Mouse (Mus musculus) cerebellum, adult 9-11 months (tissue): ENCODE data around the gene Axl.
"Not testable (repeated sequence)": the region's sequence is repeated elsewhere in the genome, so short reads cannot be mapped to it uniquely, and the experiment has no call there.

Experiments
- DNase-seq: peaks from one replicate; pipeline ENCODE4 v3.0.0; 2022

Axl gene

DNA sequence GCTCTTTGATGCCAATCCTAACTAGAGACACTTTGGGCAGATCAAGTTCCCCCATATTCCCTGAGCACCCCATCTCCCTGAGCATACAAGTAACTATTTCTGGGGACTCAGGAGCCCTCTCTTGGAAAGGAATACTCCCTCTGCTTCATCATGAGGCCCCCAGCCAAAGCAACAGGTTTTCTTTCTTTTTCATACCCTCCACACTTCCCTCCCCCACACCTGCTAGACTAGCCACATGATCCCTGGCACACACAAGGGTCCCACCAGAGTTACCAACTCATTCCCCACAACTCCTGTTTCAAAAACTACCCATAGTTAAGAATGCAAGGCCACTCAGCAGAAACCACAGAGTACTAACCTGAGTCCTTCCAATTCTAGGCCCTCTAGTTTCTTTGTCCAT is 35.4 kb downstream of the Axl start:
- peak; percentile 51 for DNase-seq

DNA sequence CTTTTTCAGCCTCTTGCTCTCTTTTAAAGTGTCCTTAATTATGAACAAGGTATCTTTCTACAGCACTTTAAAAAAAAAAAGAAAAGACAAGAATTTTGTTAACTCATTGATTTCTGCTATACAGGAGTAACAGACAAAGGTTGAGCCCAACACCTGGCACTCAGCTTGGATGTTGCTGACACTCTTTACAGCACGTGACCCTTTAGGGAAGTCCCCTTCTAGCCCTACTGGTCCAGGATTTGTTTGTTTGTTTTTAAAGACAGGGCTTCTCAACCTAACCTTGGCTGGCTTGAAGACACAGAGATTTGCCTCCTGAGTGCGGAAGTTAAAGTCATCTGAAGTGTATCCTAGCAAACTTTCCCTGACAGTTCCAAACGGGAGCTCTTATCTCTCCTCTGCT is 41.7 kb downstream of the Axl start:
- DNase-seq: no peak

DNA sequence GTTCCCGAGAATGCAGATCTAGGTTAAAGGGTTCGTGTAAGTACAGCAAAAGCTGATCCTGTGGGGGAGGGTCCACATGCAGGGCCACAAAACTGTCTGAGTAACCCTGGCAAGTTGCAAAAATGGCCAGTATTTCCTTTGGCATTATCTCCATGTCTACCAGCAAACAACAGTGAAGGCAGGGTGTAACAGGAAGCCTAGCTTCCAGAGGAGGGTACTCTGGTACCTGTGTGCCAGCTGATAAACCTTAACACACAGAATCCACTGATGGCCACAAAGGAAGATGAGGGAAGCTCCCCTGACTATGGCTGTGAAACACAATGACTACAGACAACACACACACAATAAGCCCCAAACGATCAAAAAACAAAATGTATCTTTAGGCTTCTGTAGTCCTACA is 50.2 kb downstream of the Axl start:
- DNase-seq: no peak

DNA sequence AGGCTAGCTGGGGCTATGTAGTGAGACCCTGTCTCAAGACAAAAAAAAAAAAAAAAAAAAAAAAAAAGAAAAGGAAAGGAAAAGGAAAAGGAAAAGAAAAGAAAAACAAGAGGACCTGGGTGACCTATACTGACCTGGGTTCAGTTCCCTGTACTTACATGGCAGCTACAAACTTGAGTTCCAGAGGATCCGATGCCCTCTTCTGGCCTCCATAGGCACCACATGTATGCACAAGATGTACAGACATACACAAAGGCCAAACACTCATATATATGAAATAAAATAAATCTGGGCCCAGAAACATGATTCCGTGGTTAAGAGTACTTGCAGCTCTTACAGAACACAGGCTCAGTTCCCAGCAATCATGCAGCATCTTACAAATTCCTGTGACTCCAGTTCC is 51.6 kb downstream of the Axl start:
- no peak for DNase-seq

DNA sequence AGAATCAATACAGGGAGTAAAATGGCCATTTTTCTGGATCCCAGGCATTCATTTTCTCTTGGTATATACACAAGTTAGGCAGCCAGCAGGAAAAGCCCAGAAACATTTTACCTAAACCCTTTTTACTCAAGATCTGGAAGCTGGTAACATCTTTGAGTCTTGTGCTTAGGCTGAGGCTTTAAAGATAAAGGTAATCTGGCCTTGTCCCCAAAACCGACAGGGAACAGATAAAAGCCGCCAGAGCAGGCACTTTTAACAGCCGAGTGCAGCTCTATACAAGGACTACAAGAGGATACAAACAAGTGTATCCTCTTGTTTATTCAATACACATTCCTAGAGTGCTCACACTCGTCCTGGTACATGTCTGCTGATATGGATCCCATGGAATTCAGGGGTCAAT is 53.5 kb downstream of the Axl start:
- no peak for DNase-seq

DNA sequence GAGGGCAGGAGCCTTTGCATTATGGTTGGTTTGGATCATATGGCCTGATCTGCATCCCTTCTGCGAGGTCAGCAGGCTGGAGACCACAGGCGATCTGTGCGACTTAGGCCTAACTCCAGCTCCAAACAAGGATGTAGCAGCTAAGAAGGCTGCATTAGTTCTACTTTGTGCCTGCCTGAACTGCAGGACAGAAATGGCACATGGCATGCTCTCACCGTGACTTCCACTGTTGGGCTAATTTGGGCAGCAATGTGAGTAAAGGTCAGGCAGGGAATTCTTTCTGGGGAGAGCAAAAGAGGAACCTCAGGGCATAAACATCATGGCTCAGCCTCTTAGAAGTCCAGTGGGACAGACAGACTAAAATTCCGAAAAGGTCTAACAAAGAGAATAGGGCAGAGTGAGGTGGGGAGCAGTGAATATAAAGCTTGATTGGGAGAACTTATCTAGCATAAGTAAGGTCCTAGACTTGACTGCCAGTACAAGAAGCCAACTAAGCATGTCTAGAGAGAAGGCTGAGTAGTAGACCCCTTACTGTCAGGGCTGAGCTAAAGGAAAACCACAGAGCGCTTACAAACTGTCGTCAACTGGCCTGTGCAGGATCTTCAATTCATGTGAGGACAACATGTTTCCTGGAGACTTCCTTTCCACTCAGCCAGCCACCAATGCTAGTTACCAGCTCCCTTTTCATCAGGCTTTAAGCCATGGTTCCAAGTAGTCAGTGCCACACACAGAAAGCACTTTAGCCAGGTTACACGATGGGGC is 57.0 kb downstream of the Axl start:
- DNase-seq: no peak

DNA sequence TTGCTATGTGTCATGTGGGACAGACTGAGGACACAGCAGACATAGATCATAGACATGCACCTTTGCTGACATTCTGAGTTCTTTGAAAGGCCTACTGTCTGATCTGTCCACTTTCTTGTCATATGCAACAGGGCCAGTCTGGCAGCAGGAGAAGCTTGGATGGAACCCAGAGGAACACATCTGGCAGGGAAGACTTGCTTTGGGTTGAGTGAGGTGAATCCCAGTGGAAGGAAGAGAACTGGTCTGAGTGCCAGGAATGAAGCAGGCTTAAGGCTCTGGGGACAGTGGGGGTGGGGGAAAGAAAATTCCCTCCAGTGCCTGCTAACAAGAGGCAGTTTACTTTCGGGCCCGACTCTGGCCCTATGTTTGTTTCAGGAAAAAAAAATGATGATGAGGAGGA is 58.6 kb downstream of the Axl start:
- DNase-seq: no peak

DNA sequence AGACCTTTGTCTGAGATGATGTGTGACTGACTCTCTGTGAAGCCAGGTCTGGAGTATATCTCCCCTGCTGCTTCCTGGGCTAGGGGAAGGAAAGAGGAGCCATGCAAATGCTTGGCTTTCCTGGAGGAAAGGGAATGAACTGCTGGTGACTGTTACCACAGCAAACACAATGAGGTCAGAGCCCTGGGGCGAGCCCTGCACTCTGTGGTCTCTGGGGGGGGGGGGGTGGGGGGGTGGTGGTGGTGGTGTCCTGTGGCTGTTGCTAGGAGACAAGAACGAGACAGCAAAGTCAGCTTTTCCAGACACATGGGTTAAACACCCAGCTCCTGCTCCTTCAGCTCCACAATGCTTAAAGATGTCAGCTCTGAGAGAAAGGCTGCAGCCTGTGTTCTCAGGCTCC is 59.1 kb downstream of the Axl start:
- DNase-seq: no peak

DNA sequence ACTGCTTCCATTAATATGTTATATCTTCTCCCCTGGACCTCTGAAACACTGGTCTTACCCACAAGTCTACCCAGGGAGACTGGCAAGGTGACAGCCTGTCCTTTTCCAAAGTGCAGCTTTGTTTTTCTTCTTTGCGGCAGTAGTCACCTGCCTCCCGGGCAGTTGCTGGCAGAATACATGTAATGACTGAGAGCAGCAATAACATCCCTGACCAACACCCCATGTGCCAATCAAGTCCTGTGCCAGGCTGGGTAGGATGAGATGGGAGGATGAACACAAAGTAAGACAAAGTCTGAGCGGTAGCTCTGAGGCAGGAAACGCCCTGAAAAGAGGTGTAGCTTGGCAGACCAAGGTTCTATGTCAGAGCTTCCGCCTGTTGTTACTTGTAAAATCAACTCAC is 60.7 kb downstream of the Axl start:
- no peak for DNase-seq

DNA sequence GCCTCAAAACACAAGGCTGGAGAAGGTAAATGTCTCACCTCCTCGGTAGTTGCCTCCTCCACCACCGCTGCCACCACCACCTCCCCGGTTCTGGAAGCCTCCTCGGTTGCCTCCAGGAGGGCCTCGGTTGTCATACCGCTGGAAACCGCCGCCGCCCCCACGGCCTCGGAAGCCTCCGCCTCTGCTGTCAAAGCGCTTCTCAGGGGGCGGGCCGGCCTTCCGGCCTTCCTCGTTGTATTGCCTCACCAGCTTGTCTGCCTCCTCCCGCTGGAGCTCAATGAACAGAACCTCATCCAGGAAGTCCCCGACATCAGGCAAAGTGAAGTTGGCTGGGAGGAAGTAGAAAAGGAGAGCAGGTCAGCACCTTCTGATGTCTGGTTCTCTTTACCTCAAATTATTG is 62.6 kb downstream of the Axl start:
- no peak for DNase-seq

DNA sequence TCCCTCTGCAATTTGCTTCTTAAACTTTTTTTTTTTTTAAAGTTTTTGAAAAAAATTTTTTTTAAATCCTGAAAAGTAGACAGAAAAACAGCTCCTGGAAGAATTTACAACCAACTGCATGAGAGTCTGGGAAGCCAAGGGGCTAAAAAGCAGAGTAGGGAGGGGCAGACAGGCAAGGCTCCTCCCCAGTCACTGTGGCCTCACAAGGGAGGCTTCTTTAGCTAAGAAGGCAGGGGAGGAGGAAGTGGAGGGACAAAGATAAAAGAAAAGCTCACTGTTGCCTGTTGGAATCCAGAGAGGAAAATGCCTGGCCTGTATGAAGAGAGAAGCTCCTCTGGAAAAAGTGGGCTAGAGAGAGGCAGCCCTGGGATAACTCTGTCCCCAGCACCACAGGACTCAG is 66.7 kb downstream of the Axl start:
- not testable (repeated sequence) for DNase-seq

DNA sequence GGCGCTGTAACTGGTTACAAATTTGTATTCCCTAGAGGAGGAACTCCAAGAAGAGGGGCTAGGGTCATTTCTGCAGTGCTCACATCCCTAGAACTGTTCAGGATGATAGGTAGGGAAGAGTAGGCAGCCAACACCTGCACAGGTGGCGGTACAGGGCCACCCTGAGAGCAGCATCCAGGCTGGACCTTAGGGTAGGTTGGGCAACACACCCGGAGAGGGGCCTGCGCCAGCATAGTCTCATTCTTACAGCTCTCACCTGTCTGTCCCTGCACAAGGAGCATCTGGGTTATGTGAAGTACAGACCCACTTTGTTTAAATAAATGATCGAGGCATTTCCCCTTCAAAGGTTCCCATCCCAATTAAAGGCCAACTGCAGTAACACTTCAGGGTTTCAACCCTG is 67.7 kb downstream of the Axl start:
- DNase-seq: no peak

DNA sequence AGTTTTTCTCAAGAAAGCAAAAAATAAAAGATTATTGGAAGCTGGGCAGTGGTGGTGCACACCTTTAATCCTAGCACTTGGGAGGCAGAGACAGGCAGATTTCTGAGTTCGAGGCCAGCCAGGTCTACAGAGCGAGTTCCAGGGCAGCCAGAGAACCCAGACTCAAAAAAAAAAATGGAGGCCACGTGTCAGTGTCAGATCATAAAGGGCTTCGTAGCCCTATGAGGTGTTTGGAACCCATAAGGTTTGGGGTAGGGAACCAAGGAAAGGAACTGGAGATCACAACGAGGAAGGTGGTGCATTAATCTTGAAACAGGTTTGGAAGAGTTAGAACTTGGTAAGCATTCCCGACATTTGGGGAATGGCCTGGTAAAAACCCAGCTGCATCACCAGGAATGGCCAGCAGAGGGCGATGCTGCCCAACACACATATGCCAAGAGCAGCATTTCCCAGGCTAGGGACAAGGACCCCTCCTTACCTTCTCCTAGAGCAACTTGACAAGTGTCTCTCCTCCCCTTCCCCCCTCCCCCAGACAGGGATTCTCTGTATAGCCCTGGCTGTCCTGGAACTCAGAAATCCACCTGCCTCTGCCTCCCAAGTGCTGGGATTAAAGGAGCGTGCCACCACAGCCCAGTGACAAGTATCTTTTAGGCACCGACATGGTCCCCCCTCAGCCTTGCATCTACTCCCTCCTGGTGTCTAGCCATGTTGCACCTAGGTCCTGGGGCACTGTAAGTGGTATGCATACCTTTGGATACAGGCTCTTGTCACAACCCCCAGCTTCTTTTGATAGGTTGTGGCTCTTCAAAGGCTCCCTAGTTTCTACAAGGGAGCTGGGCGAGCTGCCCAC is 68.5 kb downstream of the Axl start:
- DNase-seq: peak; percentile 74

DNA sequence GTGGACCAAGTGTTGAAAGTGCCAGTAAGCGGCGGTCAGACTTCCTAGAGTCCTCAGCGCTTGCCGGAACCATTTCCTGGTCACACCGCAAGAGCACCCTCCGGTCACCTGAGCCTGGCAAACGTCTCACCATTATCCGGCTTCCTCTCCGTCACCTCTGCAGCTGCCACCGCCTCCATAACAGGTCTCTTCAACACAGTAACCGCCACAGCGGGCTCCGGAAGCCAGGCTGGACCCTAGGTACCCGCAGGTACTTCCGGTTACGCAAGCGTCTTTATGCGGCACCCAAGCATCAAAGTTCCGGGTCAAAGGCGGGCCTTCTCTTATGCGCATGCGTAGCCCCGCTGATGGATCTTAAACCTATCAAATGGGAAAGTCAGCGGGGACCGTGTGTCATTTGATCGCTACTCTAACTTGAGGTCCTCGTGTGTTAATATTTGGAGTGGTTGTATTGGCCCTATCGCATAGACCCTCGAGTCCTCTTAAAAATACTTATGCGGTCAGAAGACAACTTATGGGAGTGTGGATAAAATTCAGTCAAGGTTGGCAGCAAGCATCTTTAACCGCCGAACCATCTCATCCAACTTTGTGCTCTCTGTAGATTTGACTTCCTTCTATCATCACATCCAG is 69.6 kb downstream of the Axl start, which contains the start of gene Ccdc97:
Ccdc97 (minus strand) TSS at position 301 of the 630 bp plus-strand sequence.
- peak; percentile 95 for DNase-seq

DNA sequence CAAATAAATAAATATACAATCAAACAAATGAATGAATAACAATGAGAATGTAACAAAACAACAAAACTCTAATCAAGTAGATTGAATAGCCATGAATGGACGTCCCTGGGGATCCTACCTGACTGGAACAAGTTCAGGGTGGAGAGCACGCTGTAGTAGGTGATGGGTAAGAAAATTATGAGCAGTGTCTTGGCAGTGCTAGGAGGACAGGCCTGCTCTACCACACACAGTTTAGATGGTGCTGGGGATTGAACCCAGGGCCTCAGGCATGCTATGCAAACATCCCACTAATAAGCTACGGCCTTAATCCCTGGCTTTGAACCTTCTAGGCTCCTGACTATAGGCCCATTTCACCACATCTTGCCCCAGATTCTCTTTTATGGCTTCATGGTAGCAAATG is 71.0 kb downstream of the Axl start:
- peak; percentile 26 for DNase-seq

DNA sequence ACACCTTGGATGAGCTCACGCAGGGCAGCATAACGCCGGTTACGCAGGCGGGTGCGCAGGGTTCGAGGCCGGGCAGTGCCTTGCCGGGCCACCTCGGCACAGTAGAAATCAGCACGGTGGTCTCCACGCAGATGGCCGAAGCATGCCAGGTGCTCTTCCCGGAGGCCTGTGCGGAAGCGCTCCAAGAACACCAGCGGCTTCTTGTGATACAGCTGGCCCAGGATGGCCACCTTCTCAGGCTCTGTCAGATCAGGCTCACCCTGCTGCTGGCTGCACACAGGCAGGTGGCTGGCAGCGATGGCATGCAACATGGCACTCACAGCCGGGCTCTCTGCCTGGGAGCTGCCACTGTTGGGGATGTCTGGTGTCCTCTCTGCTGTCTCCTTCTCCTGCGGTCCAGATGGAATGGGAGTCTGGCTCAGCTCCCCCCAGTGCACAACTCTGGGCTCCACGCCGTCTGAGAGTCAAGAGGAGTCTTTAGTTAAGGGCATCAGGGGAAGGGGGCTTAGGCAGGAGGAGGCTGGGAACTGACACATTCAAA is 72.7 kb downstream of the Axl start:
- no peak for DNase-seq

DNA sequence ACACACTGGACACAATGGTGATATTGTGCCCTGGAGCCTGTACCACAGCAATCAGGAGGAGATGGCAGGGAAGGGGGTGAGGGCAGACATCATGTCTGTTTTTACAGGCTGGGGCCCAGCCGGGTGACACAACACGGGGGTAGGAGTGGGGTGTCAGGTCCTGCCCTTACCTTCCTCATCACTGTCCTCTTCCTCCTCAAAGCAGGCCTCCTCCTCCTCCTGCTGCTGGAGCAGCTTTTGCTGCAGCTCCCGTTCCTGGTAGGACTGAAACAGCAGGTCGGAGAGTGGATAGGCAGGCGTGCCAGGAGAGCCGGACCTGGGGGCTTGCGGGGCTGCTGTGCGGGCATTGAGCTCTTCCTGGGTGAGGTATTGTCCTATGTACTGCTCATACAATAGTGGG is 73.9 kb downstream of the Axl start:
- no peak for DNase-seq

DNA sequence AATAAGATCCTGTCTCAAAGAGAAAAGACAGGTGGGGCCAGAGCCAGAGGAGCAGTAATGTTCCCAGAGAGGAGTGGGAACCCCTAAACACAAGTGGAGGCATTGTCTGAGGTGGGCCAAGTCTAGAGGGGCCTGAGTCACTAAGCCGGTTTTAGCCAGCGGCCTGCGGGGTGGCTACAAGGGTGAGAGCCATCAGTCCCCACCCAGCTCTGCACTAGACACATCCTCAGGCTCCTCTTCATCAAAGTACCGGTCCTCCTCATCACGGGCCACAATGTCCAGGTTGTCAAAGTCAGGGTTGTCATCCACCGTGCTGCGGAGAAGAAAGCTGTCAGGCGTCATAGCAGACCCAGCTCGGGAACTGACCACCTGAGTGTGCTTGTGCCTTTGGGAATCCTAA is 75.7 kb downstream of the Axl start:
- DNase-seq: no peak

DNA sequence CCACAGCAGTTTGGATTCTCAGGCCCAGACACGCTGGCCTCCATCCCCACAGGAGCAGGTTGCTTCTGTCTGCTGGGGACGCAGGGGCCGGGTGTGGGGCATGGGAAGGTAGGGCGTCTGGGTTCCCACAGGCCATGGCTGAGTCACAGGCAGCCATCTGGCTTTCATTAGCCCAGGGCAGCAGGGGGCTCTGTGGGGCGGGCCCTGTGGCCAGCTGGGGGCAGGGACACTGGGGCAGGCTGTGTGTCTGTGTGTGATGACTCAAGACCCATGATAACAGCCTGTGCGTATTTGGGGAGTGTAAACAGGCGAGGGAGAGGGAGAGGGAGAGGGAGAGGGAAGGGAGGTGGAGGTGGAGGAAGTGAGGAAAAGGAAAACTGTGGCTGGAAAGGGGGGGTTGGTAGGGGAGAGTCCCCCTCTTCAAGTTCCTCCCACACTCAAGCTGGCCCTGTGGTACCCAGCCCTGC is 76.7 kb downstream of the Axl start:
- DNase-seq: peak; percentile 76

DNA sequence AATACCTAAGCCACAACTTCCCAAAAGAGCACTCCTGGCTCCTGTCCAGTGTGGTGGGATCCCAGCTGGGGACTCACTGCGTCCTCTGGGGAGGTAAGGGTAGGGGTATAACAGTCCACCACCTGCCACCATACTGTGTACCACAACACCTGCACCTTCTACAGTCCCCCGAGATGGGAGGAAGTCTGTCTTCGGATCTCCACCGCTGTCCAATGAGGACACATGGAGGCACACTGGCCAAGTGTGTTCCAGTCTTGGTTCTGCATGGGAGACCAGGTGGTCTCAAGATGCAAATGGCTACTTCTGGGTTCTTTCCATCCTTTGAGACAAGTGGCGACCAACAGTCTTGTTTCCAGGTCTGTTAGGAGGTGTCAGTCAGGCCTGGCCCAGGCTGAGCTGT is 77.3 kb downstream of the Axl start:
- no peak for DNase-seq

DNA sequence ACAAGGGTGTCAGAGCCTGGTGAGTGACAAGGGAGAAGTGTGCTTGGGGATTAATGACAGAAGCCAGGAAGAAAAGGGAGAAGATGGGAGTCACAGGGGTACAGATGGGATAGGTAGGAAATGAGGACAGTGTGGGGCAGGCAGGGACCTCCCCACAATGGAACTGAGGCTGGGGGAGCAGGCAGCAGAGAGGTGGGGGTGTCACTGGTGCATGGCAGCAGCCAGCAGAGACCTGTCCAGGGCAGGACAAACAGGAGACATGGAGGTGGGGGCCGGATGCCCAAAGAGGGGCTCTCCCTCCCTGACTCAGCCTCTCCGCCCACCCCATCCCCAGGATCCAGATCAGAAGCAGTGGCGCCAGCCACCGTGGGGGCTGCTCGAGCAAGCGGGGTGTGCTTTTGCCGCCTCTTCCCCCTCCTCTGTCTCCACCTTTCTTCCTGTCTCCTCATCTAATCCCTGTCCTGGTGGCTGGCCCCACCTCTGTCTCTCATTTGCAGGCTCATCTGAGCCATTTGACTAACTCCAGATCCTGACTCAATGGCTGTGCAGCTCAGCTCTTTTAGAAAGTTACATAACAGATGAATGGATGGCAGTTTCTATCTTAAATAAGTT is 77.9 kb downstream of the Axl start:
- no peak for DNase-seq

DNA sequence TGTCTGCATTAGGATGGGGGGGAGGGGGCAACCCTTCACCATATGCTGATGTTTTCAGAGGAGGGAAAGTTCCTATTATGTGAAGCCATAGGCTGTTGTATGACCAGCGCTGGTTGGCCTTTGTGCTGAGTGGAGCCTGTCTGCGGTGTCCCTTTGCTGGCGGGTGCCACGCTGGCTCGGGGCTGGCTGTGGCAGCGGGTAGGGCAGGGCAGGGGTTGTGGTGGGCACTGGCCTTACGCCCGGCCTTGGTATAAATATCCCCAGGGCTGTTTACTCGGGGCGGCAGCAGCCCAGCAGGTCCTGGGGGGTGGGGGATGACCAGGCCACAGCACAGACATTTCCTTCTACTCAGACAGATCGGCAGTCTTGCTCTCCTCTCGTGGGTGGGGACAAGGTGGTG is 78.5 kb downstream of the Axl start:
- no peak for DNase-seq
